Mouse (Mus musculus): Measurements from ENCODE around the gene Fam198b.

Fam198b gene

DNA sequence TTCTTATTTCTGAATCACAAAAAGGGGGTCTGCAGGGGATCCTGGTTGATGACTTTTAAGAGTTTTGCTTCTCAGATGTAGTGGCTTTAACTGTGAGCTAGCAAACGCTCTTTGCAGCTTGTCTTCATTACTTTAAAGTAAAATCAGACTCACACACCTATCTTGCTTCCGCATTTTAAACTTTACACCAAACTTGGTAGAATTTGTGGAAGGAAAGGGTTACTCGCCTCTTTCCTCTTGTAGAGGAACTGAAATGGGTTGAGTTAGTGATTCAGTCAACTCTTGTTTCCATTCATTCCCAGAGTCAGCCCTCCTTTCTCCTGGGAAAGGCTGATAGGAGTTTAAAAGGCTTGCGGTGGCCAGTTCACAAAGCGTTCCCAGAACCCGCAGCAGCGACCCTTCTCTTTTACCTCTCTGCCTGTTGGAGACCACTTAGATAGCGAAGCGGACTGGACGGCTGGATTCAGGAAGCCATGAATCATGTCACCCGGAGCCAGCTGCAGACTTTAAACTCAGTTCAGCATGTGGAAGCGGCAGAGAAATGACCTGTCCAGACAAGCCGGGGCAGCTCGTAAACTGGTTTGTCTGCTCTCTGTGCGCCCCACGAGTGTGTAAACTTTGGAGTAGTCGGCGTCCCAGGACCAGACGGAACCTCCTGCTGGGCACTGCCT is 1.5 kb downstream of the Fam198b start:
- in situ Hi-C loops (cut with MboI, MseI): loop anchor here (5.0 kb wide), 1 partner anchor 176 kb away; no protein-coding TSS in a partner anchor

DNA sequence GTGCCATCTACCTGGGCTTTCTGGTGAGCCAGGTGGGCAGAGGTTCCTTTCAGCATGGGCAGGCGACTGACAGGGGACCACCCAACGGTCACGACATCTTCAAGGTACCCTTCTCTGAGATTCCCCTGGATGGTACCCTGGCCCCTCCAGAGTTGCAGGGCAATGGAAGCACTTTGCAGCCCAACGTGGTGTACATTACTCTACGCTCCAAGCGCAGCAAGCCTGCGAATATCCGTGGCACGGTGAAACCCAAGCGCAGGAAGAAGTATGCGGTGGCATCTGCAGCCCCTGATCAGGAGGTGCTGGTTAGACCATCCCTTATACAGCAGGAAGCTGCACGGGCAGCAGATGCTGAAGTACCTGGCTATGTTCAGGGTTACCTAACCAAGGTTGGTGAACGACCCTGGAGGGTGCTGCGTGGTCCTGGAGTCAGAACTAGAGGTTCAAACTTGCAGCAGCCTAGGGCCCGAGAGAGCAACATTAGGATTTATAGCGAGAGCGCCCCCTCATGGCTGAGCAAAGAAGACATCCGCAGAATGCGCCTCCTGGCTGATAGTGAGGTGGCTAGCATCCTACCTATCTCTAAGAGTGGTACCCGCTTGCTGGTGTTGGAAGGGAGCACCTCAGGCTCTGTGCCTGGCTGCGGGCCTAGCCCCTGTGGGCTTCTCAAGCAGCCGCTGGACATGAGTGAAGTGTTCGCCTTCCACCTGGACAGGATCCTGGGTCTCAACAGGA is 2.2 kb downstream of the Fam198b start:
- in situ Hi-C loops (cut with MboI, MseI): loop anchor here (5.0 kb wide), 1 partner anchor 176 kb away; no protein-coding TSS in a partner anchor

DNA sequence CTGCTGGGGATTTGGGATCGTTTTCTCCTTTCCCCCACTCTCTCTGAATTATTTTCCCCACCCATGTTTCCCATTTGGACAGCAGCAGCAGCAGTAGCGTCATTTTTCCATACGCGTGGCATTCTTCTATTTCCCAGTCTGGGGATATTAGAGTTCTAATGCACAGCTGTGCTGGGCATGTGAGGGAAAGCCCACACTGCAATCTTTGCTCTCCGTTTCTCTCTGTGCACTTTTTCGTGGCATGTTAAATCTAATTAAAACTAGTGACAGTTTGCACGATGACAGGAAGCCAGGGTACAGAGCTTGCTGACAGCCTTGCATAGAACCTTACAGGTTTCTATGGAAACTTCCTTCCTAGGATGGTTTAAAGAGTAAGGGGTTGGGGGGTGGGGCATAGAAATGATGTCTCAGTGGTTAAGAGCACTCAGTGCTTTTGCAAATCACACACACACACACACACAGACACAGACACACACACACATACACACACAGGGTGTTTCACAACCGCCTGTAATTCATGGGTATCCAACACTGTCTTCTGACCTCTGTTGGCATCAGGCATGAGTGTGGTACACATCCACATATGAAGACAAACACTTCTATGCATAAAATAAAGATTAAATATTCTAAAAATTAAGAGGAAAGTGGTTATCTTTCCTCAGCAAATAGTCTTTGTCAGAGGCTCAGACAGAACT is 3.0 kb downstream of the Fam198b start:
- in situ Hi-C loops (cut with MboI, MseI): loop anchor here (5.0 kb wide), 1 partner anchor 175 kb away; no protein-coding TSS in a partner anchor

DNA sequence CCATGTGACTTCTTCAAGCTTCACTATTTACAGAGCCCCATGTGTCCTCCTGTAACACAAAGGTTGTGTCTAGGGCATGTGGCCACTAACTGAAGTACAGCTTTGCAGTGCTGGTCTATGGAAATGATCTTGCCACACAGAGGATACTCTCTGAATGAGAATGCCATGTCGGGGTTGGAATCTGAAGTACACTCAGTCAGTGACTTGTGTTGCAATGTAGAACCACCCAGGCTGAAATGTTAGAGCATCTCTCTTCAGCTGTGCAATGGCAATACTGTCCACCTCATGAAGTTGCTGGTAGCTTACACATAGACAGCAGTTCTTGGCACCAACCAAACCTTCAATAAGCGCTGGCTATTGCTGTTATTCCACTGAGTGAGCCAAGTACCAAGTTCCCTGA is 3.6 kb downstream of the Fam198b start:
- in situ Hi-C loops (cut with MboI, MseI): loop anchor here (5.0 kb wide), 1 partner anchor 174 kb away; no protein-coding TSS in a partner anchor

DNA sequence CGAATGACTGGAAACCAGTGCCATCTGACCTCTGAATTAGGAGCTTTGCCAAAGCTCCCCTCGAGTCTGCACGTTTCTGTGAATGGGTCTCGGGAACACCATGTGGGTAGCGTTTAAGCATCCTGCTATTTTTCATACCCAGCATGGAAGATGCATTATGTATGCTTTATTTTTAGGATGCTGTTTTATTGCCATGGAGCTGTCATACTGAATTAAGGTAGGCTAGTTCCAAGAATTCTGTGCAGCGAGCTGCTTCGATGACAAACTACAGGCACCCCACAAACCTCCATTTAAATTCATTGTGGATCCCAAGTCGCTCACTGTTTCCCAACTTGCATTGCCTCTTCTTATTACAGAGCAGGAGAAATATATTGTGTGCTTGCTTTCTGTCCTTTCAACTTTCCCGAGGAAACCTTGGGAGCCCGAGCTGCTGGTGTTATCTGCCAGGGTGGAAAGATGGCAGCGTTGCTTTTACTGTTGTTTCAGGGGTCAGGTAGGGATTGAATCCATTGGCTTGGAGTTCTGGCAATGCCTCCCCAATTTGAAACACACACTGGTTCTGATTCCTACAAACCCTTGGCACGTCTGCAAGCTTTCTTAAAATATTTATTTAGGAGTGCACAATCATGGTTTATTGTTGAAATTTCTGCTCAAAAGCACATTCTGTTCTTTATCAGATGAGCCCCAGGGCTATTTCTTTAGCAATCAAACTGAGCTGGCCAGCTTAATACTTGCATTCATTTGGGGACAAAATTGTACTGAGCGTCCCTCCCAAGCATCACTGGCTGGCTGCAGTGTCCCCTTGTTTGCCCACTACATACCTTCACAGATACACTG is 13.4 kb downstream of the Fam198b start:
- in situ Hi-C loops (cut with MboI, MseI): no loop called here

DNA sequence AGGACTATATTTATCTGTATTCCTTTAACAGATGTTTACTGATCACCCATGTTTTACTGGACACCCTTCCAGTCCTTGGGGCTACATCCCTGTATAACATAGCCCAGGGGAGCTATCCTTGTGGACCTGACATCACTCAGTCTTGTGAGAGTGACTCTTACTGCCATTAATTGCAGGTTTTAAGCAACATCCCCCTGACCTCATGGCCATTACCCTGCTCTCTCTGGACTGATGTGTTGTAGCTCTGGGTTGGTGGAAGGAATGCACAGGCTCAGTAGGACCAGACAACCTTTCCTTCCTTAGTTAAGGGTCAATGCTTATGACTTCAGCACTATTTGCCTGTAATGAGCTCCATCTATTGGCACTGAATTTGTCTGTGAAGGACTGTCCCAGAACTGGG is 14.2 kb downstream of the Fam198b start:
- in situ Hi-C loops (cut with MboI, MseI): no loop called here

DNA sequence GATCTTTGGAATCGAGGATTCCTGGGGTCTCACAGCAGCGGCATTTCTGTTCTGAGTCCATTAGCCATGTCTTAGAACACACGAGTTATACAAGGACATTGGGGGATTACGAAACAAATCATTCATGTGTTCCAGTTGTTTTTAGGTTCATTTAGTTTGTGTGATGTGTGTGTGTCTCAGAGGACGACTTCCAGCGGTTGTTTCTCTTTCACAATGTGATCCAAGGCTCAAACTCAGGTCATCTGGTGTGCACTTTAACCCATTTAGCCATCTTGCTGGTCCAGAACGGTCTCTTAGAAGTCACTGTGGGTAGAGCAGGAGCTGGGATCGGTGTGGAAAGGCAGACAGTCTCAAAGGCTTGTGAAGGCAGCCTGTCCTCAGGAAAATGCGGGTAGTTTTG is 15.6 kb downstream of the Fam198b start:
- in situ Hi-C loops (cut with MboI, MseI): no loop called here

DNA sequence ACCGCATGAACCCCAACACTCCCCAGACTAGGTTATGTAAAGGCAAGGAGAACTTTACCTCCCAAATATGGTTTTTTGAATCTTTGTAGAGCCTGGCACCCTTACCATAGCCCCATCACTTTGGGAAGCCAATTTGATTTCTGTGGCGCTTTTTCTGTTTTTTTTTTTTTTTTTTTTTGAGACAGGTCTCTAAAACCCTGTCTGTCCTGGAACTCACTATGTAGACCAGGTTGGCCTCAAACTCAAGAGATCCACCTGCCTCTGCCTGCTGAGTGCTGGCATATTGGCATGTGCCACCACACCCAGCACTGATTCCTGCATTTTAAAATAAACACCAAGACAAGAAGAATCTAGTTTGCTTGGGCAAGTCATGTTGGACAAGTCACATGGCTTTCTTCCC is 16.2 kb downstream of the Fam198b start:
- in situ Hi-C loops (cut with MboI, MseI): no loop called here

DNA sequence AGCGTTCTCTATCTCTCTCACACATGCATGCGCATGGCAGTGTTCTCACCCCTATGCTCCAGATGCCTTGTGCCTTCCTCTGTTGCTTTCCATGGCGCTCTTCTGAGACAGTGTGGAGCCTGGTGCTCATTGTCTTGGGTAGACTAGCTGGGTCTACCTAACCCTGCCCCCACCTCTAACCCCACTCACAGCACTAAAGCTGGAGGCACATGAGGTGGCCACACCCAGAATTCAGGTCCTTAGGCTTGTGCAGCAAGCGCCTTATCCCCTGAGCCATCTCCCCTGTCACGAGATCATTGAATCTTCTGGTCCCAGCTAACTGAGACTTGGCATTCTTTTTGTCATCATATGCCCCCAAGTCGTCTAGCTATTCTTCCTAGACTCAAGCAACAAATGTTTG is 17.0 kb downstream of the Fam198b start:
- in situ Hi-C loops (cut with MboI, MseI): no loop called here

DNA sequence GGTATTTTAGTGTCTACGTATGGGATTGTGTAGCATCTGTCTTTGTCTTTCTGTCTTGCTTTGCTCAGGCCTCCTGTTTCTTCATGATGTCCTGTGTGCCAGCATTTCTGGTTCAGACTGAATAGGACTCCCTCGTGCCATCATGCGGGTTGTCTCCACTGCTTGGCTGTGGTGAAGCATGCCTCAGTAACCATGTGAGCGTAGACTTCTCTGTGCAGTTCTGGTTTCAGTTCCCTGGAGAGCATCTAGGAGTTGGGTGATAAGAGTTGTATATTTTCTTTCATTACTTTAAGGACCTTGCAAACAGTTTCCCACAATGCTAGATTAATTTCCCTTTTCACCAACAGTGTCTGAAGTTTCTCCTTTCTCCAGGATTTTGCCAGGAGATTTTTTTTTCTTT is 17.4 kb downstream of the Fam198b start:
- in situ Hi-C loops (cut with MboI, MseI): no loop called here

DNA sequence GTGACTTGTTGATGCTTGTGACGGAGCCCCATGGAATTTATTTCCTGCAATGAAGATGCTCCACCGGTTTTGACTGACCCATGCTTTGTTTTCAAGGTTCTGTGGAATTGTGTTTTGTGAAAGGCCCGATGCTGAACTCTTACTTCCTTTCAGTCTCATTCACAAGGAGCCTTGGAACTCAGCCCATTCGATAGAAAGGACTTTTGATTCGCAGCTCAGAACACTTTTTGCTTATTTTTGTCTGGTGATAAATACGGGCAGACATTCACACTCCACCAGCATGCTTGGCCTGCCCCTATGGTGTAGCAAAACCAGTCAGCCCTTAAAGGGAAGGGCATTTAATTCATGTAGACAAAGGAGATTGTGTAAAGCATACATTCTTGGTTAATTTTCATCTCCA is 19.5 kb downstream of the Fam198b start:
- in situ Hi-C loops (cut with MboI, MseI): no loop called here

DNA sequence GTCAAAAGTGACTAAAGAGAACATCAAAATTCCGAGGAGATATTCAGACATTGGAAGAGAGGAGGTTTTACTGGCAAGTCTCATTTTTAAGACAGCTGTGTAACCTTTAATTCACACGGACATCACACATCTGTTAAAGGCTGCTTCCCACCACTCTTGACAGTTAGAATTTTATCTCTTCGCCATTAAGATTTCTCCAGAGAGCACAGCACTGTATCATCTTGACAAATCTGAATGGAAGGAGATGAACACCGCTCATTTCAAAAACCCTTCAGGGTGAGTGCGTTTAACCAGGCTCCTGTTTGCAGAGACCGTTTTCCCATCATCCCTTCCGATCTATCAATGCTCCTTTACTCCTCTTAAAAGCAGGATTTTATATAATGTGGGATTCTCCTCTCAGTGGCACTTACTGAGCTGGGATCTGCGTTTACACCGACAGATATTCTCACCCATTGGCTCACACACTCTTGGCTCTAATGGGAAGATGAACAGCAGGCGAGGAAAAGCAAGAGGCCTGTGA is 20.0 kb downstream of the Fam198b start:
- in situ Hi-C loops (cut with MboI, MseI): no loop called here

DNA sequence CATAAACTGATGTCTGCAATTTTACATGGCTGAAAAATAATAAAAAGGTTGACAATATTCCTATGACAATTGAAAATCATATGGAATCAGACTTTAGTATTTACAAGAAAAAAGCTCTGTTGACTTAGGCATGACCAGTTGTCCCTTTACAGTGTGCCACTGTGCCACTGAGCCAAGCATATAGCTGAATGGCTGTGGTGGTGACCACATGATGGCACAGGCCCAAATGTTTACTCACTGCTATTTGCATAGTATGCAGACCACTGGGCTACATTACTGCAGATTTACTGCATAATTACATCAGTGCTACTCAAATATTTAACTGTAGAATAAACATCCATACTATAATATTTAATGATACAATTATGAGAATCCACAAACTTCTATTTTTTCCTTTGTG is 21.1 kb downstream of the Fam198b start:
- in situ Hi-C loops (cut with MboI, MseI): no loop called here

DNA sequence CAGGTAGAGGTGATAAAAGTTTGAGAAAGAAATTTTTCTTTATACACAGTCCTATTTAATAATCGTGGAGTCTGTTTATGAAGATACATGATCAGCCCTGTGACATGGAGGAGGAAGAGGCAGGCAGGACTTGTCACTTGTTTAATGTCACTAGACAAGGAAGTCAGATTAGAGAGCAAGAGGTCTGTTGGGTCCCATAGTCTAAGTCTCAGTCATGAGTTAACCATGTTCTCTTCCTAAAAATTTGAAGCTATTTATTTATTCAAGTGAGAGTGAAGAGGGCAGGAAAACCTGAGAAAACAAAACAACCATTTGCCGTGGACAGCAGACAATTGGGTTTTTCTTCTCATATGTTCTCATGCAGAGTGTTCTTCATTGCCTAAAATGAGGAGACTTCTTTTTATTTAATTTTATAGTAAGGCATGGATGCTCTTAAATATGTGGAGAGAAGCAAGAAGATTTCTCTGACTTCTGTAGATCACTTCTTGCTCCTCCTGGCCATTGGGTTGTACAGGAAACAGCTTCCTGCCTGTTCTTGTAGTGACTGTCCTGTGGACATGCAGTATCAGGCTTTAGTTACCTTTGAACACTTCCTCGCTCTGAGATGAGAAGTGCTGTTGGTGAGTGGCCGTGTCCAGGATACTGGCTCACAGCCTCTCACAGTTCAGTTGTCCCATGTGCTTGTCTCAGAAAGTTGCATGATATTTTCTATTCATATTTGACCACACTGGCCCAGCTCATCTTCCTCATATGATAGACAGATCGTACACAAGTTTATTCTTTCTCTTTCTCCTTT is 22.1 kb downstream of the Fam198b start:
- in situ Hi-C loops (cut with MboI, MseI): no loop called here

DNA sequence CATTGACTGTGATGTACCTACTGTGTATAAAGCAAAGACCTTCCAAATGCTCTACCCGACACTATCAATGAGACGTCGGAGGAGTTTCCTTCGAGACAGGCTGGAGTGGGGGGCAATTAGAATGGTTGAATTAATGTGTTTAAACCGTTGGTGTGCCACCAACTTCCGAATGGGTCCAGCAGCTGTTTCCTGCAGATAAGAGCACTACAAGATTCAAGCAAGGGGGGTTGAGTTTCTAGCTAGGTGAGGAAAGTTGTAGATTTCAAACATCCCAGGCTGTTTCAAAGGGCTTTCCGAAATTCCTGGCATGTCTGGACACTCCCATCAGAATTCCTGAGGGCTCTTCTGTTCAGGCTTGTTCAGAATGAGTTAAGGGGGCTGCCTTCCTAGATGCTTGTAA is 22.9 kb downstream of the Fam198b start:
- in situ Hi-C loops (cut with MboI, MseI): no loop called here

DNA sequence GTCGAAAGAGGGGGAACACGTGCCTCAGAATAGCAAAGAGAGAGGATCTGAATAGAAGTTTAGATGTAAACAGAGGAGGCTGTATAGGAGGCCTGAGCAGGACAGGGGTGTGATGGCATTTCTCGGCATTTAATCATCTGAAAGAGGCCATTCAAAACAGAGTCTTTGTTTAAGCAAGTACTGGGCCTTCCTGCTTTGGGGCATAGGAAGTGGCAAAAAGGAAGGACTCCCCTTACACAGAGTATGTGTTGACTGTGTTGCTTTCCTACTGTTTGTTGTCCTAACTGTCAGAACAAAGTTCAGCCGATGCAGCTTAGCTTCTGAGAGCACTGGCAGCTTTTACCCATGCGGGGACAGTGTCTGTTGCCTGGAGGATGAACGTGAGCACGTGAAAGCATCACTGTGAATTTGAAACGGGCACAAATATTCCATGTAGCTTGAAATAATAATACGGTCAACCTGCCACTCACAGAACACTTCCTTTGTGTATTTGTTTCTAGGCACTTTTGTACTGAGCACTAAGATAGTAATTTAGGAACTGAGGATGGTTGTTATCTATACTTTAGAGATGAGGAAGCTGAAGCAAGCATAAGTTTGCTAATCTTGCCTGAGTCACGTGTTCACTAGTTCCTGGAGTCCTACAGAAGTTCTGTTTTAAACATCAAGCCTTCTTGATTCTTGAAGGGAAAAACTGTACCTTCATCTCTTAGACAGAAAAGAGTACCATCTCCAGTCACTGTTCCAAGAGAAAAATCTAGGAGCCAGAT is 26.2 kb downstream of the Fam198b start:
- in situ Hi-C loops (cut with MboI, MseI): no loop called here

DNA sequence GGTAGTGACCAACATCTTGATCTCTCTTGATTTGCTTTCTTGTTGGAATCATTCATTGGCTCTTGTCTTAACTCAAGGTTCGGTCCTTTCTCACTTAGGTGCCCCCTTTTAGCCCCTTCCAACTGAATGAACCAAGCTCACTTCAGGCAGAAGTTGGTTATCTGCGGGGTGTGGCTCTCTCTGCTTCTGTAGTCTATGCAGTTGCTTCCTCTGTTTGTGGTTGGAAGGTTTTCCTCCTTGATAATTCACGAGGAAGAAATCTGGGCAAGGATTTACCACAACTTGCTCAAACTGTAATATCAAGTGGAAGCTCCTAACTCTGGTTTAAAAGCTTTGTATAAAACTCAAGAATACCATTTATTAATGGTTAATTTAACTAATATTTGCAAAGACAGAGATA is 26.8 kb downstream of the Fam198b start:
- in situ Hi-C loops (cut with MboI, MseI): no loop called here

DNA sequence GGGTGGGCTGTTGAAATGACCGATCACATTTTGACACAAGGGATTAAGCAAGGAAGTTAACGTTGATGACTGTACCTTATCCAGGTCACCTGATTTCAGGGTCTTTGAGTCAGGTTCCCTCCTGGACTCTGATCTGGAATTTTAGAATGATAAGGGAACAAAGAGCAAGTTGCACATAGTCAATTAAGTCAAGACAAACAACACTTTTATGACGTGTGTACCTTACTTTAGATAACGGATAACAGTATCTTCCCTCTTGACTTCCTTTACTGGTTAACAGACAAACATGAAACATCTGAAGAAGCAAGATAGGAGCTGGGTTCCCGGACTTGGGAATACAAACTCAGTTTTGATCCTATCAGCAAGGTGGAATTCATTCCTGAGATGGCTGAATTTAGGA is 29.7 kb downstream of the Fam198b start:
- in situ Hi-C loops (cut with MboI, MseI): no loop called here

DNA sequence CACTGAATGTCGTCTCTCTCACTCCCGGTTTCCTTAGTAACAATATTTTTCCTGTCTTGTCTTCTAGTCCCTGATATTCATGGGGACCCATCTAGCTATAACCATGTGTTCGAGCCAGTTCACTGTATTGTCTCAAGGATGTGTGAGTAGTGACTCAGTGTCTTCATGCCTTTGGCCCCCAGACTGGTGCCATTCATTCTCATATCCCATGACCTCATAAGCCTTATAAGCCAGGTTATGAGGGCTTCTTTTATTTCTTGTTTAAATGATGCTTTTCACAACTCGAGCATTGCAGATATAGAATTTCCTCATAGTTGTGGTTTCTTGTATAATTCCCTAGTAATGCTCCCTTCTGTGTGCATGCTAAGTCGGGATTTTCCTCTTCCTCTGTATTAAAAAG is 31.9 kb downstream of the Fam198b start:
- in situ Hi-C loops (cut with MboI, MseI): no loop called here

DNA sequence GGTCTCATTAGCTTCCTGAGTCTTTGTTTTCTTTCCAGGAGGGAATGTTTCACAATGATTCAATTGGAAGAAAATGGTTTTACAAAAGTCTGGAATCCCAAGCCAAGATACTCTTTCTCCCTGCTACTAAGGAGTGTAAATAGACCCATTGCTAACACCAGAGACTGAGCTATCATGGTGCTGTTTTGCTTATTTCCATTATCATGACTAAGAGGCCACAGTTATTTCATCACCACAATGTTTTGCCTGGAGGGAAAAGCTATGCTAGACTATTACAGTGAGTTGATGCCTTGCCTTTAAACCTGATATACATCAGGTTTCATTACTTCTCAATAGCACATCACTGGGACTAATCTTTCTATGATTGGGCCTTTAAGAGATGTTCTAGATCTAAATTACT is 34.4 kb downstream of the Fam198b start:
- in situ Hi-C loops (cut with MboI, MseI): no loop called here

Data from regulatory T cell (primary cell).